Mouse (Mus musculus) kidney, postnatal 10 days (tissue): ENCODE measurements around the gene Cacnb3.
A peak's percentile ranks its signal among the peaks of the same experiment; 100 is the strongest.

Experiments
- DNase-seq: peaks from one replicate; pipeline ENCODE4 v3.0.0; 2021; ENCODE audit warnings: mixed read lengths

The Cacnb3 gene

GRCm38 (mm10) chr15:98677977-98678376 is 47.3 kb downstream of the Cacnb3 start:
- DNase-seq = no peak

GRCm38 (mm10) chr15:98680660-98681059 is 50.0 kb downstream of the Cacnb3 start:
- DNase-seq = no peak

- DNase-seq = no peak
Observed at GRCm38 (mm10) chr15:98681633-98682032, 51.0 kb downstream of the Cacnb3 start.

GRCm38 (mm10) chr15:98683177-98683576 is 52.5 kb downstream of the Cacnb3 start:
- no peak for DNase-seq

- no peak for DNase-seq
Observed at GRCm38 (mm10) chr15:98683746-98684145, 53.1 kb downstream of the Cacnb3 start.

GRCm38 (mm10) chr15:98685926-98686325 is 55.3 kb downstream of the Cacnb3 start:
- peak; percentile 39 for DNase-seq

GRCm38 (mm10) chr15:98689682-98690081 is 59.0 kb downstream of the Cacnb3 start:
- no peak for DNase-seq

GRCm38 (mm10) chr15:98691486-98692147 is 61.0 kb downstream of the Cacnb3 start:
- DNase-seq = peak; percentile 41

GRCm38 (mm10) chr15:98692171-98692715 is 61.6 kb downstream of the Cacnb3 start:
- peak; percentile 77 for DNase-seq
